Mouse (Mus musculus) midbrain, postnatal 0 days (tissue): ENCODE data around the gene Prkcd. TPM values are rescaled to one million over a fixed set of nuclear protein-coding genes. Genes with fewer than 3 reads are reported as not detected.
A peak's percentile ranks its signal among the peaks of the same experiment; 100 is the strongest.

Experiments
- ATAC-seq: fragments of 200-750 bp; cut with Nextera tagmentation; 2 replicates; pipeline ENCODE4 v1.8.0; 2017; ENCODE audit warnings: moderate number of reproducible peaks, mild to moderate bottlenecking, moderate TSS enrichment, moderate library complexity; ENCODE audit not compliant: low FRiP score
- DNase-seq: peaks from one replicate; pipeline ENCODE4 v3.0.0-alpha.2; 2015; ENCODE audit warnings: low spot score
- H3K27ac ChIP-seq: fragments of 300-500 bp; sonication (generic); 2 replicates; pipeline ENCODE4 v1.5.1; 2014; ENCODE audit warnings: low read depth, mild to moderate bottlenecking, low read length, mixed read lengths
- H3K27me3 ChIP-seq: fragments of 300-500 bp; sonication (generic); 2 replicates; pipeline ENCODE4 v1.6.1; 2014; ENCODE audit warnings: low read length, control low read depth, mixed read lengths; ENCODE audit not compliant: insufficient read depth
- H3K36me3 ChIP-seq: fragments of 300-500 bp; sonication (generic); 2 replicates; pipeline ENCODE4 v1.6.1; 2014; ENCODE audit warnings: low read length, control low read depth, mixed read lengths; ENCODE audit not compliant: insufficient read depth
- H3K4me1 ChIP-seq: fragments of 300-500 bp; sonication (generic); 2 replicates; pipeline ENCODE4 v1.6.1; 2014; ENCODE audit warnings: mild to moderate bottlenecking, control low read depth, antibody characterized with exemption, low read length, mixed read lengths; ENCODE audit not compliant: insufficient read depth
- H3K4me2 ChIP-seq: fragments of 300-500 bp; sonication (generic); 2 replicates; pipeline ENCODE4 v1.6.1; 2014; ENCODE audit warnings: low read depth, mild to moderate bottlenecking, low read length, mixed read lengths; ENCODE audit not compliant: poor library complexity, severe bottlenecking
- H3K4me3 ChIP-seq: fragments of 300-500 bp; sonication (generic); 2 replicates; pipeline ENCODE4 v1.5.1; 2014; ENCODE audit warnings: low read depth, mild to moderate bottlenecking, low read length, moderate library complexity
- H3K9ac ChIP-seq: fragments of 300-500 bp; sonication (generic); replicated peaks from 2 replicates; pipeline ENCODE4 v1.6.1; 2014; ENCODE audit warnings: mild to moderate bottlenecking, low read length, moderate library complexity, mixed read lengths; ENCODE audit not compliant: poor library complexity, severe bottlenecking
- H3K9me3 ChIP-seq: fragments of 300-500 bp; sonication (generic); 2 replicates; pipeline ENCODE4 v1.6.1; 2016; ENCODE audit warnings: low read length, control low read depth
- CTCF ChIP-seq: IDR thresholded peaks from 2 replicates; pipeline ENCODE4 v1.5.1; 2016; ENCODE audit warnings: antibody characterized with exemption, mild to moderate bottlenecking
- WGBS: fragments of 180-500 bp; shearing (Covaris S2); extraction: QIAGEN DNeasy Blood & Tissue Kit; methylation state at CpG from one replicate; pipeline ENCODE4 v1.1.7; 2014; 5-methylcytosine and 5-hydroxymethylcytosine counted together
- polyA plus RNA-seq: library from polyadenylated mRNA; unstranded; fragments of >200 nt; fragmentation: Nextera tagmentation; extraction: Ambion mirVana; gene quantifications from 2 replicates; pipeline ENCODE4 v1.2.1, GENCODE M21; 2015
- total RNA-seq: library from RNA; depleted of rRNA; stranded (reverse); fragments of >200 nt; gene quantifications from 2 replicates; pipeline ENCODE4 v1.2.3, GENCODE M21; 2014

Gene Prkcd
- total and polyA plus RNA-seq, 2 experiments from 2014 or later: 13.2 to 19.1 TPM

GRCm38 (mm10) chr14:30631834-30632233 is 5.8 kb upstream of the Prkcd start:
- no peak overlapping the region for H3K9ac ChIP-seq
- no peaks in the 10 kb centered on the region for H3K9me3 ChIP-seq
- H3K36me3 ChIP-seq: no peaks in the 10 kb centered on the region
- H3K27me3 ChIP-seq: no peaks in the 10 kb centered on the region
- no peak overlapping the region for H3K4me2 ChIP-seq
- WGBS: 49% methylated on average over 2 of the region's 2 CpGs
- no peak overlapping the region for H3K27ac ChIP-seq
- no peak overlapping the region for H3K4me3 ChIP-seq
- DNase-seq (no peak), ATAC-seq (no peak)
- no peak for TF ChIP-seq CTCF
- no peaks in the 10 kb centered on the region for H3K4me1 ChIP-seq

DNA sequence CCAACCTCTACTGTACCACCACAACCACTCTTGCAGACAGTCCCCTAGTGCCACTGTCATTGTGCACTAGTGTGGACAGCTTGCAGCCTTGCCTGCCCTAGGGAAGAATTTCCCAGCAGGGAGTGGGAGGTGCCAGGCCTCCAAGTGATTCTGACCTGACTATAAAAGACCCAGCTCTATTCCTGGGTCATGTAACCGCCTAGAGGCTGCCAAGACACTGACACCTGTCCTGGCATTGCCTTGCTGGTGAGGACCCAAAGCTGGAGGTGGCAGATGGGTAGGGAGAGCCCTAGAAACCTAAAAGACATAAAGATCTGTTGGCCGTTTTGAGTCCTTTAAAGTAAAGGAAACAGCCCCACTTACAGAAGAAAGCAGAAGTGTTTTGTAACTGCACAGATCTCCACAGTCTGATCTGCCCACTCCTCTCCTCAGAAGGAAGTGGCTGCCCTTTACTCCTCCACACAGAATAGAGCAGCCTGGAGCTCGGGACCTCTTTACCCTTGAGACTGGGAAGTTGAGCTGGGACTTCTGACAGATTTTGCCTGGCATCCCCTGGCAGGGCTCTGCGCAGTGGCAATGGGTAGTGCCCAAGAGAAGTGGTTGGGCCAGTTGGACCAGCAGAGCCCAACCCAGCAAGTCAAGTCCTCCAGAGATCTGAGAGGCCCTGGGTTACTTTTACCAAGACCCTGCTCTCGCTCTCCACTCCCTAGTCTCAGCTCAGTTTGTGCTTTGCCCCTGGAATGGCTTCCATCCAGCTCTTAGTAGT is 5.0 kb upstream of the Prkcd start:
- H3K9ac ChIP-seq: no peak overlapping the region
- no peak overlapping the region for H3K4me3 ChIP-seq
- H3K4me2 ChIP-seq: no peak overlapping the region
- WGBS: 81% methylated on average over 5 of the region's 5 CpGs
- H3K4me1 ChIP-seq: no peaks in the 10 kb centered on the region
- H3K27ac ChIP-seq: no peak overlapping the region
- H3K27me3 ChIP-seq: peaks cover 6% of the 10 kb centered on the region; the same call in 1 of the 2 replicates
- no peak for TF ChIP-seq CTCF
- no peak for ATAC-seq
- no peaks in the 10 kb centered on the region for H3K36me3 ChIP-seq
- DNase-seq: no peak
- no peaks in the 10 kb centered on the region for H3K9me3 ChIP-seq

DNA sequence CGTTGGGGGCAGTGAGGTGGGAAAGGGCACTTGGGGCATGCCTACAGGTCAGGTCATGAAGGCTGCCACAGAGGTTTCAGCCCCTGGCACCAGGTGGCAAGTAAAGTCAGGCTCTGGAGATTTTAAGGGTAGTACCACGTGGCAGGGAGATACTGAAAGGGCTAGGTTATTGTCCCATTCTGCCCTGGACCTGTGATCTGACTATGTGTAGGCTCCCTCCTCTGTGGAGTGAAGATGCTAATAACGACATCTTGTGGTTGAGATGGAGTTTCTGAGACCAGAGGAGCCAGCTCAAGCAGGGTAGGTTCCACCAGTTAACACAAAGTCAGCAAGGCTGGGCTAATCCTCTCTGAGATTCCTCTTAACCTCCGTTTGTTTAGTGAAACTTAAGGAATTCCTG is 3.8 kb upstream of the Prkcd start:
- Histone ChIP-seq H3K36me3 (no peaks in the 10 kb centered on the region), H3K4me3 (no peak overlapping the region), H3K9me3 (no peaks in the 10 kb centered on the region), H3K4me1 (no peaks in the 10 kb centered on the region), H3K27ac (no peak overlapping the region), H3K27me3 (peaks cover 10% of the 10 kb centered on the region; the same call in 1 of the 2 replicates), H3K9ac (no peak overlapping the region), H3K4me2 (no peak overlapping the region)
- 50% methylated on average over 4 of the region's 4 CpGs for WGBS
- no peak for DNase-seq
- TF ChIP-seq CTCF: no peak
- no peak for ATAC-seq

- H3K36me3 ChIP-seq: no peaks in the 10 kb centered on the region
- TF ChIP-seq CTCF: no peak
- H3K4me1 ChIP-seq: no peaks in the 10 kb centered on the region
- peaks cover 10% of the 10 kb centered on the region; the same call in 1 of the 2 replicates for H3K27me3 ChIP-seq
- DNase-seq: no peak
- H3K9ac ChIP-seq: no peak overlapping the region
- H3K27ac ChIP-seq: no peak overlapping the region
- H3K4me3 ChIP-seq: no peak overlapping the region
- H3K4me2 ChIP-seq: no peak overlapping the region
- 87% methylated on average over 5 of the region's 5 CpGs for WGBS
- no peak for ATAC-seq
- no peaks in the 10 kb centered on the region for H3K9me3 ChIP-seq
These were observed 2.2 kb upstream of the Prkcd start for GRCm38 (mm10) chr14:30628235-30628634.

DNA sequence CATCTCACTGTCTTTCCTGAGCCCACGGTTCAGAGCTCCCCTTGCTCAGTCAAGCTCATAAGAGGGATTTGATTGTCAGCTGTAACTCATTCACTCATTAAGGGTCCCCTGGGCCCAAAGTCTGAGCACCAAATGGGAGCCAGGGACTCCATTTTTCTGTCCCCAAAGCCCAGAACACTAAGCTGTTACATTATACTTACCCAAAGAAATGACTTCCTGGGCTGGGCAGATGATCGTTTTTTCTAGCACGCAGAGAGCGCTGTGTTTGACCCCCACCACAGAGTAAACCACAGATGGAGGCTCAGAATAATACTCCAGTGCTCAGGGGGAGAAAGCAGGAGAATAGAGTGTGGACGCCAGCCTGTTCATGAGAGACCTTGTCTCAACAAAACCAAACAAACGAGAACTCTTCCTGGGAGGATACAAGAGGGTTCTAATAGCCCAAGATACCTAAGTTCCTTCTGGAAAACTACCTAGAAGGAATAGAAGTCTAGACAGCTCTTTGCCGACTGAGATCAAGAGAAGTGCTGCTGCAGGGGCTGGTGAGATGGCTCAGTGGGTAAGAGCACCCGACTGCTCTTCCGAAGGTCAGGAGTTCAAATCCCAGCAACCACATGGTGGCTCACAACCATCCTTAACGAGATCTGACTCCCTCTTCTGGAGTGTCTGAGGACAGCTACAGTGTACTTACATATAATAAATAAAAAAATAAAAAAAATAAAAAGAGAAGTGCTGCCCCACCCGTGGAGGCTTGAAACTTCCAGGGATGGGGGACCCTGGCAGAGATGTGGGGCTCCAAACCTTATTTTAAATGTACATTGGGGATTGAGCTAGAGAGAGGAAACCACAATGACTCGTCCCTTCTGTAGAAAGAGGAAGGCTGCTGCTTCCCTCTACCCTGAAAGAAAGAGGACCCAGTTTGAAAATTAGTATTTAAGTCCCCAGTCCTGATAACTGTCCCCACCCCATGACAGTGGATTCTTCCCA is 1.0 kb upstream of the Prkcd start:
- H3K36me3 ChIP-seq: no peaks in the 10 kb centered on the region
- TF ChIP-seq CTCF: no peak
- H3K4me1 ChIP-seq: no peaks in the 10 kb centered on the region
- H3K27ac ChIP-seq: 0 out of 2 replicates have a peak overlapping the region, but pooled peaks have one; percentile 6
- H3K9ac ChIP-seq: 0 out of 2 replicates have a peak overlapping the region, but pooled peaks have one; percentile 57
- peak overlapping the region; percentile 46 for H3K4me3 ChIP-seq
- DNase-seq: peak; percentile 33
- H3K27me3 ChIP-seq: peaks cover 10% of the 10 kb centered on the region; the same call in 1 of the 2 replicates
- peak overlapping the region; percentile 69; the same call in 1 of the 2 replicates for H3K4me2 ChIP-seq
- ATAC-seq: no peak
- WGBS: 56% methylated on average over 12 of the region's 12 CpGs
- no peaks in the 10 kb centered on the region for H3K9me3 ChIP-seq
